Mouse (Mus musculus): ENCODE measurements at regions not wholly inside any gene's neighbourhood (a gene's known extent, or its start where the extent isn't known, plus 50 kb on each side); places are given as distances from the start of the nearest gene placed in this dataset.

DNA sequence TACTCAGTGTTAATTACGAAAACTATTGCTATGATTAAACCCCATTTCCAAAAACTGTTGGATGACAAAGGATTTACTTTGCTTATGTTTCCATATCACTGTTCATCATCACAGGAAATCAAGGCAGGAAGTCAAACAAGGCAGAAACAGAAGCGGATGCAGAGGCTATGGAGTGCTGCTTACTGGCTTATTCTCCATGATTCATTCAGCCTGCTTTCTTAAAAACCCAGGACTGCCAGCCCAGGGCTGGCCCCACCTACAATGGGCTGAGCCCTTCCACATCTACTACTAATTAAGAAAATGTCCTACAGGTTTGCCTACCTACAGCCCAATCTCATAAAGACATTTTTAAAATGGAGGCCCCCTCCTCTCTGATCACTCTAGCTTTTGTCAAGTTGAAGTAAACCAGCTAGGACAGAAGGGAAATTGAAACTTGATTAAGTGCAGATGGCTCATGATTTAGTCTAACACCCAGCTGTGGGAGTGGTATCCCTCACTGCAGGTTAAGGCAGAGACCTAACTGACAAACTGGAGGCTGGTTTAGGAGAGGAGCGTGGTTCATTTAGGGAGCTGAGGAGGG lies 240.1 kb downstream of the Snx13 start:
- Histone ChIP-seq H3K27me3 (ENCODE audit: control insufficient read depth in 1 of 2, insufficient read depth in 2 of 2, low read length in 2 of 2) (no peaks in the 10 kb centered on the region), H3K9me3 (replicated peaks; ENCODE audit: insufficient read depth, low read length) (no peaks in the 10 kb centered on the region), H3K79me2 (ENCODE audit: control insufficient read depth, insufficient read depth, low read length, poor library complexity) (no peaks in the 10 kb centered on the region), H3K4me3 (ENCODE audit: control insufficient read depth in 1 of 2, insufficient read depth in 1 of 2, low read depth in 2 of 2, low read length in 2 of 2) (no peak overlapping the region), H3K27ac (ENCODE audit: control insufficient read depth, low read depth, low read length) (no peak overlapping the region), H3K4me1 (ENCODE audit: control insufficient read depth in 1 of 2, insufficient read depth in 2 of 2, low read length in 2 of 2) (no peaks in the 10 kb centered on the region), H3K9ac (ENCODE audit: control insufficient read depth, low read depth, low read length, poor library complexity, severe bottlenecking) (no peak overlapping the region), H3K36me3 (ENCODE audit: control insufficient read depth in 1 of 2, insufficient read depth in 2 of 2, low read length in 2 of 2) (no peaks in the 10 kb centered on the region)
- DNase-seq (ENCODE audit: low read depth, low spot score) = no peak
- TF ChIP-seq SIN3A (IDR thresholded peaks at IDR 0.05; ENCODE audit: low read length) (no peak), RAD21 (IDR thresholded peaks at IDR 0.05; ENCODE audit: low read depth, low read length) (no peak), RCOR1 (IDR thresholded peaks at IDR 0.05; ENCODE audit: low read depth, low read length) (no peak), HCFC1 (IDR thresholded peaks at IDR 0.05; ENCODE audit: low read depth, low read length) (no peak), NELFE (IDR thresholded peaks at IDR 0.05; ENCODE audit: low read depth, low read length) (no peak), CTCF (IDR thresholded peaks at IDR 0.05 in 2 of 3, conservative IDR thresholded peaks at IDR 0.05 in 1 of 3; ENCODE audit: control insufficient read depth in 1 of 3, insufficient read depth in 1 of 3, low read depth in 2 of 3, low read length in 3 of 3, poor library complexity in 1 of 3, severe bottlenecking in 1 of 3) (no peak), MAX (IDR thresholded peaks at IDR 0.05; ENCODE audit: low read length) (no peak), USF1 (IDR thresholded peaks at IDR 0.05; ENCODE audit: low read depth, low read length) (no peak), POLR2A (IDR thresholded peaks at IDR 0.05; ENCODE audit: control insufficient read depth in 1 of 2, insufficient read depth in 1 of 2, low read depth in 1 of 2, low read length in 2 of 2, poor library complexity in 1 of 2) (no peak), TBP (IDR thresholded peaks at IDR 0.05; ENCODE audit: low read depth, low read length) (no peak), USF2 (IDR thresholded peaks at IDR 0.05; ENCODE audit: borderline replicate concordance in 1 of 2, insufficient read depth in 1 of 2, low read depth in 1 of 2, low read length in 2 of 2) (no peak), GATA1 (IDR thresholded peaks at IDR 0.05; ENCODE audit: low read depth, low read length) (no peak), UBTF (IDR thresholded peaks at IDR 0.05; ENCODE audit: borderline replicate concordance, insufficient read depth, low read depth, low read length) (no peak), MYB (IDR thresholded peaks at IDR 0.05; ENCODE audit: low read depth, low read length) (no peak), BHLHE40 (IDR thresholded peaks at IDR 0.05; ENCODE audit: borderline replicate concordance, low read depth, low read length) (no peak), ELF1 (IDR thresholded peaks at IDR 0.05; ENCODE audit: low read depth, low read length) (no peak), CHD1 (IDR thresholded peaks at IDR 0.05; ENCODE audit: low read depth, low read length) (no peak), KAT2A (conservative IDR thresholded peaks at IDR 0.05; ENCODE audit: low read depth, low read length) (no peak)

DNA sequence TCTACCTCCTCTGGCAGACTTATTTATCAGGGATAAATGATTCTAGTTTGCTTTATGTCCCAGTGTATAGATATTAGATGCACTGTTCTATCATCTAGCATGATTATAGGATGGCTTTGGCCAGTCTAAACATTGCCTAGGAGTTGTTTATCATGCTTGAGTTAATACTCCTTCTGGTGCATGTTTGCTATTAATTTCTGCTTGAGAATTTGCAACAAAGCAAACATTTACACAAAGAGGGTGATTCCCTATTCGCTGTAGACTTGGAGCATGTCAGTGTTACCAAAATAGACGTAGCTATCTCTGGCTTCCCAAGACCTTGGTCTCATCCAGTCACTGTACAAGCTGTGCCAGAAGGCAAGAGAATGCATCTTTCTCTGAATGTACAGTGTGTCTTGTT lies 237.4 kb downstream of the Snx13 start:
- no peak overlapping the region for H3K9ac ChIP-seq (ENCODE audit: control insufficient read depth, low read depth, low read length, poor library complexity, severe bottlenecking)
- no peaks in the 10 kb centered on the region for H3K4me1 ChIP-seq (ENCODE audit: control insufficient read depth in 1 of 2, insufficient read depth in 2 of 2, low read length in 2 of 2)
- no peak for DNase-seq (ENCODE audit: low read depth, low spot score)
- TF ChIP-seq ELF1 (IDR thresholded peaks at IDR 0.05; ENCODE audit: low read depth, low read length) = no peak
- no peak for TF ChIP-seq BHLHE40 (IDR thresholded peaks at IDR 0.05; ENCODE audit: borderline replicate concordance, low read depth, low read length)
- TF ChIP-seq TBP (IDR thresholded peaks at IDR 0.05; ENCODE audit: low read depth, low read length) = no peak
- no peak for TF ChIP-seq CTCF (IDR thresholded peaks at IDR 0.05 in 2 of 3, conservative IDR thresholded peaks at IDR 0.05 in 1 of 3; ENCODE audit: control insufficient read depth in 1 of 3, insufficient read depth in 1 of 3, low read depth in 2 of 3, low read length in 3 of 3, poor library complexity in 1 of 3, severe bottlenecking in 1 of 3)
- TF ChIP-seq NRF1 (IDR thresholded peaks at IDR 0.05; ENCODE audit: insufficient read depth, low read depth, low read length, poor library complexity, severe bottlenecking) = no peak
- no peak for TF ChIP-seq POLR2AphosphoS5 (IDR thresholded peaks at IDR 0.05; ENCODE audit: borderline replicate concordance, low read depth, low read length)
- no peak for TF ChIP-seq MEF2A (IDR thresholded peaks at IDR 0.05; ENCODE audit: extremely low read depth, insufficient replicate concordance, low read depth, low read length, poor library complexity, severe bottlenecking)
- no peak for TF ChIP-seq E2F4 (IDR thresholded peaks at IDR 0.05; ENCODE audit: borderline replicate concordance, low read depth, low read length)
- TF ChIP-seq UBTF (IDR thresholded peaks at IDR 0.05; ENCODE audit: borderline replicate concordance, insufficient read depth, low read depth, low read length) = no peak
- TF ChIP-seq SIN3A (IDR thresholded peaks at IDR 0.05; ENCODE audit: low read length) = no peak
- no peak for TF ChIP-seq USF1 (IDR thresholded peaks at IDR 0.05; ENCODE audit: low read depth, low read length)
- TF ChIP-seq MYC (IDR thresholded peaks at IDR 0.05; ENCODE audit: low read depth, low read length) = no peak
- no peak for TF ChIP-seq MYB (IDR thresholded peaks at IDR 0.05; ENCODE audit: low read depth, low read length)
- TF ChIP-seq EP300 (IDR thresholded peaks at IDR 0.05; ENCODE audit: low read depth in 1 of 2, low read length in 2 of 2) = no peak
- no peak overlapping the region for H3K4me3 ChIP-seq (ENCODE audit: control insufficient read depth in 1 of 2, insufficient read depth in 1 of 2, low read depth in 2 of 2, low read length in 2 of 2)
- no peaks in the 10 kb centered on the region for H3K79me2 ChIP-seq (ENCODE audit: control insufficient read depth, insufficient read depth, low read length, poor library complexity)
- no peaks in the 10 kb centered on the region for H3K9me3 ChIP-seq (replicated peaks; ENCODE audit: insufficient read depth, low read length)
- H3K36me3 ChIP-seq (ENCODE audit: control insufficient read depth in 1 of 2, insufficient read depth in 2 of 2, low read length in 2 of 2) = no peaks in the 10 kb centered on the region
- H3K27ac ChIP-seq (ENCODE audit: control insufficient read depth, low read depth, low read length) = no peak overlapping the region
- H3K27me3 ChIP-seq (ENCODE audit: control insufficient read depth in 1 of 2, insufficient read depth in 2 of 2, low read length in 2 of 2) = no peaks in the 10 kb centered on the region
